Mouse (Mus musculus) forebrain, embryonic 10.5 days (tissue): ENCODE measurements around the gene Kcns3. TPM values are rescaled to one million over a fixed set of nuclear protein-coding genes. Genes with fewer than 3 reads are reported as not detected.
A peak's percentile ranks its signal among the peaks of the same experiment; 100 is the strongest.

Source experiments
- DNase-seq: peaks from one replicate; pipeline ENCODE4 v3.0.0-alpha.2; 2017; ENCODE audit warnings: low spot score; ENCODE audit errors: extremely low spot score
- H3K27ac ChIP-seq: fragments of 300-500 bp; sonication (generic); 2 replicates; pipeline ENCODE4 v1.5.1; 2016; ENCODE audit warnings: mild to moderate bottlenecking
- H3K27me3 ChIP-seq: fragments of 300-500 bp; sonication (generic); 2 replicates; pipeline ENCODE4 v1.6.1; 2016; ENCODE audit warnings: mild to moderate bottlenecking; ENCODE audit not compliant: poor library complexity, severe bottlenecking
- H3K36me3 ChIP-seq: fragments of 300-500 bp; sonication (generic); replicated peaks from 2 replicates; pipeline ENCODE4 v1.6.1; 2016; ENCODE audit warnings: mild to moderate bottlenecking, moderate library complexity
- H3K4me1 ChIP-seq: fragments of 300-500 bp; sonication (generic); 2 replicates; pipeline ENCODE4 v1.6.1; 2016
- H3K4me3 ChIP-seq: fragments of 300-500 bp; sonication (generic); 2 replicates; pipeline ENCODE4 v1.5.1; 2016; ENCODE audit warnings: mild to moderate bottlenecking, moderate library complexity
- H3K9me3 ChIP-seq: fragments of 300-500 bp; sonication (generic); 2 replicates; pipeline ENCODE4 v1.6.1; 2016; ENCODE audit warnings: mild to moderate bottlenecking, moderate library complexity
- WGBS: fragments of 180-500 bp; shearing (Covaris S2); methylation state at CpG from one replicate; pipeline ENCODE4 v1.1.7; 2016; 5-methylcytosine and 5-hydroxymethylcytosine counted together
- polyA plus RNA-seq: library from polyadenylated mRNA; unstranded; fragments of >200 nt; fragmentation: Nextera tagmentation; extraction: Ambion mirVana; gene quantifications from 2 replicates; pipeline ENCODE4 v1.2.1, GENCODE M21; 2016

Gene Kcns3
- polyA plus RNA-seq, 1 experiment from 2014 or later: 0.11 TPM

DNA sequence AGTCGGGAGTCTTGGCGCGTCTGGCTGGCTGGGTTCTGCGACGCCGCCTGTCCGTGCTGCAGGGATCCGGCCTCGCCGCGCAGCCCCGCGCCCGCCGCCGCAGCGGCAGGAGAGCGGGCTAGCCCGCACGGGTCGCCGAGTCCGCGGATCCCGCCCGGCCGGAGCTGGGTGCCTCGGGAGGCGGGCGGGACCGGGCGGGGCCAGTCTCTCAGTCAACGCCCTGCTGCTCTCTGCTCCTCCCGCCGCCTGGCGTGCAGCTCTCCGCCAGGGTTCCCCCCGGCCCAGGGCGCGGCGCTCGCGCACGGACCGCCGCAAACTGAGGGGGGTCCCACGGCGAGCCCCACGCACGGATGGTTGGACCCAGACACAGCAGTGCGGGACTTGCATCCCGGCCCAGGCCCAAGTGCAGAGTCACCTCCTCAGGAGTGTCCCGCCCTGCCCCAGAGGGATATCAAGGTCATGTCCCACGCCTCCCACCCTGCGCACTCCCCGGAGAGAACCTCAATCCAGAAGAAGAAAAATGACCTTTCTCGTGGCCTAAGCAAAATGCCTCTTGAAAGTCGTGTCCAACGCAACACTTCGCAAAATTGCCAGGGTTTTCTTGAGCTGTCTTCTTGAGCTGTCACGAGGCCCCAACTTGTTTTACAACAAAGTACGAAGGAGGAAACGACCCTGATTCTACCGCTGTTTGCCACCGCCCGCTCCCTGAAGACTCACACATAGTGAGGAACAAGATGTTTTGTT lies 492 bp downstream of the Kcns3 start:
- peak; percentile 49 for DNase-seq
- Histone ChIP-seq H3K27ac (peak overlapping the region; percentile 48), H3K4me3 (peak overlapping the region; percentile 67), H3K4me1 (peaks cover 23% of the 10 kb centered on the region), H3K9me3 (peaks cover 2% of the 10 kb centered on the region; the same call in 1 of the 2 replicates), H3K36me3 (no peaks in the 10 kb centered on the region), H3K27me3 (peaks cover 67% of the 10 kb centered on the region)
- WGBS: under 1% methylated on average over 59 of the region's 66 CpGs

DNA sequence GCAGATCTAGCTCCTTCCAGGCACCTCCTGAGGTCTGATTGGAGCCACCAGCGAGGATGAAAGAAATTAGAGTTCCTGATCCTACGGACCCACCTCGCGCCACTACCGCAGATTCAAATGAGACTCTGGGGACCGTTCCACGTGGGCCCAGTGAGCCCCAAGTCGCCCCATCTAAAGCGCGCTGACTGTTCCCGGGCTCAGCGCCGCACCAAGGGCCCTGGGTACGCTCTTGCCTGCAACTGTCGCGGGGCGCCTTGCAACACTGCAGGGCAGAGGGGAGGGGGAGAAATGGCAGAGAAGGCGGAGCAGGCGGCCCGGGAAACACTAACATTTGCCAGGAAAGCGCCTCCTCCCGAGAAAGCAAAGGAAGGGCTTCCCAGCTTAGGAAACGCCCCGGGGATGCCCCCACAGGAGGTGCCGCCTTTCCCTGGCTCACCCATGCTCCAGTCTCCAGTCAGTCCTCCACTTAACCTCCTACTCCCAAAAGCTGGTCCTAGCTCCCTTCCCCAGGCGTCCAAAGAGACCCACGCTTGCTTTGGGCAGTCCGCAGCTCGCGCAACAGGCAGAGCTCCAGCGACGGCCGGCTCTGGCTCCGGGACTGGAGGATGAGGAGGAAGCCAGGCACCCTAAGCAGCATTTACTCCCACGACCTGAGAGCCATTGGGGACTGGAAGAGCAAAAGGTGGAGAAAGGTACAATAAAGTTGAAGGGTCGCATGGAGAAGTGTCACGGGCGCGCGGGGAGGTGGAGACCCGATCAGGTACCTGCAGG lies 1.2 kb downstream of the Kcns3 start:
- Histone ChIP-seq H3K36me3 (no peaks in the 10 kb centered on the region), H3K9me3 (peaks cover 2% of the 10 kb centered on the region; the same call in 1 of the 2 replicates), H3K4me1 (peaks cover 23% of the 10 kb centered on the region), H3K27me3 (peaks cover 67% of the 10 kb centered on the region), H3K4me3 (peak overlapping the region; percentile 67), H3K27ac (peak overlapping the region; percentile 48; the same call in 1 of the 2 replicates)
- under 1% methylated on average over 40 of the region's 41 CpGs for WGBS
- DNase-seq: peak; percentile 51

DNA sequence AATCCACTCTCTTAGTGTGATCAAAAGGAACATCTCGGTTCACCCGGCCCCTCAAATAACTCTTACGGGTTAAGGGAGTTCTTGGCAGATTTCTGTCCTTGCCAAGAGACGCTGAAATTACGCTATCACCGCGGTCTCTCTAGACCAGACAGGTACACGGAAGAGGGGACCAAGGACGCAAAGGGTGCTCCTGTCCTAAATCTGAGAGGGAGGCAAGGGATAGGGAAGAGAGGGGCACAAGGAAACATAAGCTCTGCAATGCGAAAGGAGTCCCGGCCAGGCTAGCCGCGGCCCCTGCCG lies 1.8 kb downstream of the Kcns3 start:
- Histone ChIP-seq H3K27ac (no peak overlapping the region), H3K4me3 (peak overlapping the region; percentile 67), H3K27me3 (peaks cover 67% of the 10 kb centered on the region), H3K9me3 (peaks cover 2% of the 10 kb centered on the region; the same call in 1 of the 2 replicates), H3K4me1 (peaks cover 23% of the 10 kb centered on the region), H3K36me3 (no peaks in the 10 kb centered on the region)
- 3% methylated on average over 14 of the region's 14 CpGs for WGBS
- no peak for DNase-seq

DNA sequence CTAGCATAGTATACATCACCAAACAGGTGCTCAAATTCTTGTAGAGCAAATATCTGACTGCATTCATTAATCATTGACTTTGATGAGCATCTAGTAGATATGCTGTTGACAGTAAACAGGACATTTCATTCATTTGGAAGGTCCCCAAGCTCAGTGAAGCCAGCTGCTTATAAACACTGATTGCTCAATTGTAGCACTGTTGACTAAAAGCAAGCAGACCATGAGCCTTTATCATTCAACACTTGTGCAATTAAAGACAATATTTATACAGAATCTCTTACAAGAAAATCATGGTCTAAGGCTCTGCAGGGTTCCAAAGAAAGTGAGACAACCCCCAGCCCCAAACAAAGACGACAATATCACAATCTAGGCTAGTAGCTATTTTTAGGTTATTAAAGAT lies 6.0 kb downstream of the Kcns3 start:
- no peak for DNase-seq
- WGBS: 77% methylated on average over 1 of the region's 1 CpGs
- H3K4me1 ChIP-seq: peaks cover 11% of the 10 kb centered on the region
- no peak overlapping the region for H3K27ac ChIP-seq
- H3K4me3 ChIP-seq: no peak overlapping the region
- H3K9me3 ChIP-seq: no peaks in the 10 kb centered on the region
- H3K36me3 ChIP-seq: no peaks in the 10 kb centered on the region
- peaks cover 28% of the 10 kb centered on the region for H3K27me3 ChIP-seq

DNA sequence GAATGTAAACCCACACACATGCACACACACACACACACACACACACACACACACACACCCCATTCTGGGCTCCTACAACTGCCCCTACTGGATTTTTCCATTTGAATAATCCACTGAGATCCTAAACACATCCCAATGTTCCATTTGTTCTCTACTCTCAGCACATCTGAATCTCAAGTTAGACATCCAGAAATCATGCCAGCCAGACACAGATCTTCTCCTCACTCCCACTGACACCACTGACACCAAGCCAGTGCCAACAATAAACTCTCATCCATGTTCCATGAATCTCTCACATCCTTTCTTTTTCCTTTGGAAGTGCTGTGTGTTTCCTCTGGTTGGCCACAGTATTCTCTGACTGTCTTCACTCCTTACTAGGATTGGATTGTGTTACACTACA lies 18.4 kb downstream of the Kcns3 start:
- Histone ChIP-seq H3K9me3 (no peaks in the 10 kb centered on the region), H3K27ac (no peak overlapping the region), H3K4me1 (no peaks in the 10 kb centered on the region), H3K27me3 (no peaks in the 10 kb centered on the region), H3K36me3 (no peaks in the 10 kb centered on the region), H3K4me3 (no peak overlapping the region)
- no peak for DNase-seq

DNA sequence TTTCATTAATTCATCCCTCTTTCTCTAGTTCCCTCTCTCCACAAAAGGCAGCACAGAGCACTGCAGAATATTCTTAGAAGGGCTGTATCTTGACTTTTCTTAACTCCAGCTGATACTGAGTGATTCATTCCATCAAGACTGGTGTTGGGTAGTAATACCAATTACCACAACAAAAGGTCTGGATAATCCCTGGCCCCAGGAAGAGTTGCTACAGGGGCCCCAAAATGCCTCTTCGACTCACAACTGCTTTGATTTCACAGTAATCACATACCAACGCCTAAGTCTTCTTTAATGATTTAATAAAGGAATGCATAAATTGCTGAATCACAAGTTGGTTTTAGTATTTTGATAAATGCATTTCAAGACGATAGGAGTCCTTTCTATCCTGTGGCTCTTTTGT lies 21.7 kb downstream of the Kcns3 start:
- H3K27ac ChIP-seq: no peak overlapping the region

DNA sequence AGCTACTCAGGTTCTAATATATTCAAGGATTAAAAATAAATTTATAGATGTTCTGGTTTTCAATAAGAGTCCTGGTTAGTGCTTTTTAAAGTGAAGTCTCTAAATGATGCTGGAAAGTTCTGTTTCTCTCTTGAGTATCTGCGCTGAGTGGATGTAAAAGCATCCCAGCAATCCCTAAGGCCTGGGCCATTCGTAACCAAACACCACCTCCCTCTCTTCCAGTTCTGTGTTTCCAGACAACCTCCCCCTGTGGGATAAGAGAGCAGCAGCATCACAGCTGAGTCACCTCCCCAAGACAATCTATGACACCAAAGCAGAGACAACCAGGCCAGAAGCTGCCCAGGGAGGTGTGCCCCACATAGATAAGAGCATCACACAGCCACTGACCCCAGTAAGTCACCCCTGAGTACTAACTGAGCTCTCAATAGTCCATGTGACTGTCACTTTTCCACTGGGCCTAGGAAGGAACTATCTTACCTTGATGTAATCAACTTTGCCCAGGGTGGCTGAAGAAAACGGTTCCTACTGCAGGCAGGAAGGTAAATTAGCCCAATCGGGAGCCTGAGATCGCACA lies 24.6 kb downstream of the Kcns3 start:
- Histone ChIP-seq H3K9me3 (no peaks in the 10 kb centered on the region), H3K27me3 (no peaks in the 10 kb centered on the region), H3K4me3 (no peak overlapping the region), H3K4me1 (no peaks in the 10 kb centered on the region), H3K27ac (no peak overlapping the region), H3K36me3 (no peaks in the 10 kb centered on the region)
- WGBS: 74% methylated on average over 5 of the region's 5 CpGs
- DNase-seq: no peak

More for the DNA sequence above, 21.7 kb downstream of the Kcns3 start:
- no peaks in the 10 kb centered on the region for H3K36me3 ChIP-seq
- no peak overlapping the region for H3K4me3 ChIP-seq
- WGBS: 20% methylated on average over 3 of the region's 3 CpGs
- no peaks in the 10 kb centered on the region for H3K9me3 ChIP-seq
- no peak for DNase-seq
- no peaks in the 10 kb centered on the region for H3K27me3 ChIP-seq
- H3K4me1 ChIP-seq: no peaks in the 10 kb centered on the region

DNA sequence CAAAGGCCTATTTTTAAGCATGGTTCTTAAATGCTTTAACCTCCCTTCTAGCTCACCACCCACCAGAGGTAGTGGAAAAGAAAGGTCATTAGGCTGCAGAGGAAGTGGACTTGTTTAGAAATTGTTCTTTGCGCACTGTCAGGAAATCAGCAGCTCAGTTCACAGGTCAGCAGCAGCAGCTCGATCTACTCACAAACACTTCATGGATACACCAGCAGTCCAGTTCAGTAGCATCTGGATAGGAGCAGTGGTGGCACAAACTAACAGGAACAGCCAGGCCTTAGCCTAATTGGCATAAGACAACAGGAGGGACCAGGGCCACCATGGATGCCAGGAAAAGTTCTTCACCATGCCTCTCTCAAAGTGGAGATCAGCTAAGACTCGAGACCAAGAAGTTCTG lies 49.3 kb downstream of the Kcns3 start:
- Histone ChIP-seq H3K4me3 (no peak overlapping the region), H3K4me1 (no peaks in the 10 kb centered on the region), H3K9me3 (no peaks in the 10 kb centered on the region), H3K27ac (no peak overlapping the region), H3K27me3 (no peaks in the 10 kb centered on the region), H3K36me3 (no peaks in the 10 kb centered on the region)
- WGBS: 87% methylated on average over 3 of the region's 3 CpGs
- no peak for DNase-seq

DNA sequence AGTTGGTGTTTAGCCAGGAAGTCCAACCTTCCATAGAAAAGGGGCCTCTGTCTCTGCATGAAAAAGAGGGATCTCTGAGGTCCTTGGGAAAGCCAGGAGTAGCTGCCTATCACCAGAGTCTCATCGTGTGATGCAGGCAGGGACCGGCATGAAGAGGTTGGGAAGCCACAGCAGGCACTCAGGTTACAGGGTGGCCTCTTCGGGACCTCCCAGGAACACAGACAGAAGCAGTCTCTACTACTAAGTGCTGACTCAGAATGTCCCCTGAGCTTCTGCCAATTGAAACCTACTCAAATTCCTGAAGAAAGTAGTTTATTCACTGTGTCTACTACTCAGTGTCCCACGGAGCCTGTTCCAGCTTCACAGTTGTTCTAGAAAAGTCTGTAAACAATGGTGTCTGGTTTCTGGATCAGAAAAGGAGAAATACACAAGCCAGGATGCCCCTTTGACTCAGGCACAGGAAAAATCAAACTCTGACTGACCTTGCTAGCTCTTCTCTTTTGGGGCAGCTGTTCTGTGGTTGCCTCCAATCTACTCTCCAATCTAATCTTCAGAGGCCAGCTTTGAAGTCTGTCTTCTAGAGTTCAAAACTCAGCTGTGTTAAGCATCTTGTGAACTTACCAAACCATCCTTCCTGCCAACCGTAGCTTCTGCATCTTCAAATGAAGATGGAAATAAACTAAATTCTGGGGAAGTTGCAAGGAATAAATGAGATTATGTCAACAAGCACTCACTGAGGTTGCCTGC lies 62.1 kb downstream of the Kcns3 start:
- Histone ChIP-seq H3K27ac (no peak overlapping the region), H3K4me3 (no peak overlapping the region), H3K27me3 (no peaks in the 10 kb centered on the region), H3K36me3 (no peaks in the 10 kb centered on the region), H3K4me1 (no peaks in the 10 kb centered on the region), H3K9me3 (no peaks in the 10 kb centered on the region)
- WGBS: 75% methylated on average over 5 of the region's 5 CpGs
- no peak for DNase-seq

DNA sequence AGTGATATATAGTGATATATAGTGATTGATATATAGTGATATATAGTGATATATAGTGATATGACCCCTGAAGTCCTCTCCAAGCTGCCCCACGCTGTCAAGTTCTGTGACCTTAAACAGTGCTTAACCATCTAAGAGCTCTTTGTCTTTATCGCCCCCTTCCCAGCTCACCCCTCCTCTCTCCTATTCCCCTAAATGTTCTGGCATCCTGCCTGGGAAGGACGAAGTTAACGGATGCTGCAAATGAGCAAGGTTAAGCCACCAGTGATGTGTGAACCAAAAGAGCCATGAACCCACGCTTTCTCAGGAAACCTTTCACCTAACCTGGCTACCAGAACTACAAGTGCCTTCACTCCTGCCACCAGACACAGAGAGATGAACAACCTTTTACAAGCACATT lies 64.0 kb downstream of the Kcns3 start:
- Histone ChIP-seq H3K36me3 (no peaks in the 10 kb centered on the region), H3K4me1 (no peaks in the 10 kb centered on the region), H3K9me3 (no peaks in the 10 kb centered on the region), H3K27me3 (no peaks in the 10 kb centered on the region), H3K4me3 (no peak overlapping the region), H3K27ac (no peak overlapping the region)
- WGBS: 79% methylated on average over 5 of the region's 5 CpGs
- no peak for DNase-seq

DNA sequence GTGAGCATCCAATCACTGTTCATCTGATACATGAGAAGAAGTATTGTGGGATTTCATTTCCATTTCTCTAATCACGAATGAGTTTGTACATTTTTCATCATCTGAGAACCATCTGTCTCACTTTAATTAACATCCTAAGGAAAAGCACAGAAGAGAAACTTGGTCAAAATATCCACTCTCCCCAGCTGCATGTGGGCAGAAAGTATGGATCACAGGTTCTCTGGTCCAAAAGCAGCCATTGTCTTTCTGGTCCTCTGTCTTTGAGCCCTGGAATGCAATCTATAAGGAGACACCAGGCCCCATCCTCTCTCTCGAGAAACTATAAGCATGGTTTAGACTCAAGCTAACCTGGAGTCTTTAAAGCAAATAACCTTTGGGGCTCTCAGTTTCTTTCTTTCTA lies 79.8 kb downstream of the Kcns3 start:
- Histone ChIP-seq H3K4me3 (no peak overlapping the region), H3K27ac (no peak overlapping the region), H3K36me3 (no peaks in the 10 kb centered on the region), H3K4me1 (peaks cover 4% of the 10 kb centered on the region; the same call in 1 of the 2 replicates), H3K9me3 (no peaks in the 10 kb centered on the region), H3K27me3 (no peaks in the 10 kb centered on the region)
- no peak for DNase-seq
- 80% methylated on average over 2 of the region's 2 CpGs for WGBS

DNA sequence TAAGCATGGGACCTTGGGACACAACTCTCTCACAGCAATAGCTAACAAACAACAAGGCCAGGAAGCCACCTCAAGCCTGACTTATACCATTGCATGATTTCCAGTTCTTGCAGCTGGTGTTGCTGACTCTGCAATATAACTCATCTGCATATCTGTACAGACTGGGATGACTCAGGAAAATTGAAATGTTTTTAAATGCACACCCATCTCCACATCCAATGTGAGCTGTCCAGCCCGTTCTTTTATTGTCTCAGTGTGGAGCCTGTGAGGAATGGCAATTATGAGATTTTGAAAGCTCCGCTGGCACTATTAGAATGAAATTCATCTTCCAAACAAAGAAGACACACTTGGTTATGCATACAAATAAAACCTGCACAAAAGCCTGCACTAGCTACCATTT lies 84.0 kb downstream of the Kcns3 start:
- no peak for DNase-seq
- H3K27ac ChIP-seq: no peak overlapping the region
- H3K36me3 ChIP-seq: no peaks in the 10 kb centered on the region
- peaks cover 4% of the 10 kb centered on the region; the same call in 1 of the 2 replicates for H3K4me1 ChIP-seq
- 84% methylated on average over 2 of the region's 2 CpGs for WGBS
- H3K9me3 ChIP-seq: no peaks in the 10 kb centered on the region
- H3K27me3 ChIP-seq: no peaks in the 10 kb centered on the region
- no peak overlapping the region for H3K4me3 ChIP-seq
